Mouse (Mus musculus) midbrain, embryonic 15.5 days (tissue): Measurements from ENCODE around the gene Col19a1. TPM values are rescaled to one million over a fixed set of nuclear protein-coding genes. Genes with fewer than 3 reads are reported as not detected.

ENCODE experiments used
- ATAC-seq: fragments of 200-750 bp; cut with Nextera tagmentation; replicated peaks from 2 replicates; pipeline ENCODE4 v1.8.0; 2017; ENCODE audit warnings: moderate TSS enrichment
- H3K27ac ChIP-seq: fragments of 300-500 bp; sonication (generic); 2 replicates; pipeline ENCODE4 v1.5.1; 2015; ENCODE audit warnings: mild to moderate bottlenecking, inconsistent platforms
- H3K27me3 ChIP-seq: fragments of 300-500 bp; sonication (generic); replicated peaks from 2 replicates; pipeline ENCODE4 v1.6.1; 2015; ENCODE audit warnings: inconsistent platforms
- H3K36me3 ChIP-seq: fragments of 300-500 bp; sonication (generic); replicated peaks from 2 replicates; pipeline ENCODE4 v1.6.1; 2015; ENCODE audit warnings: inconsistent platforms
- H3K4me1 ChIP-seq: fragments of 300-500 bp; sonication (generic); 2 replicates; pipeline ENCODE4 v1.6.1; 2015; ENCODE audit warnings: inconsistent platforms
- H3K4me2 ChIP-seq: fragments of 300-500 bp; sonication (generic); 2 replicates; pipeline ENCODE4 v1.6.1; 2015; ENCODE audit warnings: inconsistent platforms, mild to moderate bottlenecking, moderate library complexity
- H3K4me3 ChIP-seq: fragments of 300-500 bp; sonication (generic); 2 replicates; pipeline ENCODE4 v1.5.1; 2015; ENCODE audit warnings: mild to moderate bottlenecking, inconsistent platforms
- H3K9ac ChIP-seq: fragments of 300-500 bp; sonication (generic); 2 replicates; pipeline ENCODE4 v1.6.1; 2015; ENCODE audit warnings: mild to moderate bottlenecking, inconsistent platforms
- H3K9me3 ChIP-seq: fragments of 300-500 bp; sonication (generic); 2 replicates; pipeline ENCODE4 v1.6.1; 2016; ENCODE audit warnings: inconsistent platforms
- WGBS: fragments of 180-500 bp; shearing (Covaris S2); methylation state at CpG from one replicate; pipeline ENCODE4 v1.1.7; 2015; ENCODE audit warnings: mixed read lengths; 5-methylcytosine and 5-hydroxymethylcytosine counted together
- polyA plus RNA-seq: library from polyadenylated mRNA; unstranded; fragments of >200 nt; fragmentation: Nextera tagmentation; extraction: Ambion mirVana; gene quantifications from 2 replicates; pipeline ENCODE4 v1.2.1, GENCODE M21; 2015

Col19a1 gene
- polyA plus RNA-seq, 1 experiment from 2014 or later: 2.2 TPM

GRCm38 (mm10) chr1:24294979-24295942 lies 292.0 kb downstream of the Col19a1 start:
- WGBS: 80% methylated on average over 7 of the region's 7 CpGs
- Histone ChIP-seq H3K36me3 (no peaks in the 10 kb centered on the region), H3K9me3 (no peaks in the 10 kb centered on the region), H3K4me3 (no peak overlapping the region), H3K27me3 (no peaks in the 10 kb centered on the region), H3K4me1 (no peaks in the 10 kb centered on the region), H3K4me2 (no peak overlapping the region), H3K9ac (no peak overlapping the region), H3K27ac (no peak overlapping the region)
- ATAC-seq: no peak

GRCm38 (mm10) chr1:24292515-24292914 lies 294.8 kb downstream of the Col19a1 start:
- Histone ChIP-seq H3K4me2 (no peak overlapping the region), H3K27me3 (no peaks in the 10 kb centered on the region), H3K4me3 (no peak overlapping the region), H3K4me1 (no peaks in the 10 kb centered on the region), H3K36me3 (no peaks in the 10 kb centered on the region), H3K27ac (no peak overlapping the region), H3K9ac (no peak overlapping the region), H3K9me3 (no peaks in the 10 kb centered on the region)
- 81% methylated on average over 2 of the region's 2 CpGs for WGBS
- no peak for ATAC-seq

- H3K9ac ChIP-seq: no peak overlapping the region
- H3K4me1 ChIP-seq: no peaks in the 10 kb centered on the region
- no peak overlapping the region for H3K4me2 ChIP-seq
- 53% methylated on average over 6 of the region's 6 CpGs for WGBS
- ATAC-seq: no peak
- H3K4me3 ChIP-seq: no peak overlapping the region
- H3K27me3 ChIP-seq: no peaks in the 10 kb centered on the region
- H3K36me3 ChIP-seq: no peaks in the 10 kb centered on the region
- no peak overlapping the region for H3K27ac ChIP-seq
- no peaks in the 10 kb centered on the region for H3K9me3 ChIP-seq
These were observed 300.9 kb downstream of the Col19a1 start for GRCm38 (mm10) chr1:24286360-24286759.

- H3K27me3 ChIP-seq: no peaks in the 10 kb centered on the region
- no peaks in the 10 kb centered on the region for H3K9me3 ChIP-seq
- no peaks in the 10 kb centered on the region for H3K4me1 ChIP-seq
- ATAC-seq: no peak
- no peak overlapping the region for H3K4me2 ChIP-seq
- H3K36me3 ChIP-seq: no peaks in the 10 kb centered on the region
- 9% methylated on average over 3 of the region's 3 CpGs for WGBS
- no peak overlapping the region for H3K27ac ChIP-seq
- no peak overlapping the region for H3K9ac ChIP-seq
- no peak overlapping the region for H3K4me3 ChIP-seq
These were observed 320.2 kb downstream of the Col19a1 start for GRCm38 (mm10) chr1:24267022-24267421.

GRCm38 (mm10) chr1:24261181-24261580 lies 326.1 kb downstream of the Col19a1 start:
- no peak overlapping the region for H3K4me3 ChIP-seq
- H3K4me1 ChIP-seq: no peaks in the 10 kb centered on the region
- no peaks in the 10 kb centered on the region for H3K9me3 ChIP-seq
- H3K27me3 ChIP-seq: no peaks in the 10 kb centered on the region
- H3K27ac ChIP-seq: no peak overlapping the region
- ATAC-seq: no peak
- no peak overlapping the region for H3K4me2 ChIP-seq
- H3K9ac ChIP-seq: no peak overlapping the region
- no peaks in the 10 kb centered on the region for H3K36me3 ChIP-seq

GRCm38 (mm10) chr1:24259419-24259818 lies 327.9 kb downstream of the Col19a1 start:
- 76% methylated on average over 6 of the region's 6 CpGs for WGBS
- no peak for ATAC-seq
- no peak overlapping the region for H3K4me3 ChIP-seq

GRCm38 (mm10) chr1:24257961-24258360 lies 329.3 kb downstream of the Col19a1 start:
- no peaks in the 10 kb centered on the region for H3K4me1 ChIP-seq
- 78% methylated on average over 5 of the region's 5 CpGs for WGBS

More at GRCm38 (mm10) chr1:24259419-24259818, 327.9 kb downstream of the Col19a1 start:
- no peak overlapping the region for H3K27ac ChIP-seq
- H3K4me2 ChIP-seq: no peak overlapping the region
- no peaks in the 10 kb centered on the region for H3K36me3 ChIP-seq
- no peaks in the 10 kb centered on the region for H3K27me3 ChIP-seq
- H3K4me1 ChIP-seq: no peaks in the 10 kb centered on the region
- no peaks in the 10 kb centered on the region for H3K9me3 ChIP-seq
- H3K9ac ChIP-seq: no peak overlapping the region

GRCm38 (mm10) chr1:24249105-24249664 lies 338.1 kb downstream of the Col19a1 start:
- 41% methylated on average over 3 of the region's 3 CpGs for WGBS
- Histone ChIP-seq H3K9ac (no peak overlapping the region), H3K27ac (peak overlapping the region; percentile 73), H3K4me3 (no peak overlapping the region), H3K9me3 (no peaks in the 10 kb centered on the region), H3K4me1 (peaks cover 8% of the 10 kb centered on the region), H3K36me3 (no peaks in the 10 kb centered on the region), H3K27me3 (0 out of 2 replicates have a peak, but pooled peaks cover 3% of the 10 kb centered on the region), H3K4me2 (no peak overlapping the region)
- peak; percentile 89 for ATAC-seq

More at GRCm38 (mm10) chr1:24257961-24258360, 329.3 kb downstream of the Col19a1 start:
- H3K4me3 ChIP-seq: no peak overlapping the region
- no peak for ATAC-seq
- H3K9me3 ChIP-seq: no peaks in the 10 kb centered on the region
- no peak overlapping the region for H3K4me2 ChIP-seq
- H3K36me3 ChIP-seq: no peaks in the 10 kb centered on the region
- H3K27ac ChIP-seq: no peak overlapping the region
- no peaks in the 10 kb centered on the region for H3K27me3 ChIP-seq
- no peak overlapping the region for H3K9ac ChIP-seq

GRCm38 (mm10) chr1:24248294-24249104 lies 338.8 kb downstream of the Col19a1 start:
- WGBS: 55% methylated on average over 10 of the region's 10 CpGs
- Histone ChIP-seq H3K9ac (no peak overlapping the region), H3K4me3 (no peak overlapping the region), H3K4me1 (peaks cover 8% of the 10 kb centered on the region), H3K27ac (peak overlapping the region; percentile 73), H3K27me3 (0 out of 2 replicates have a peak, but pooled peaks cover 3% of the 10 kb centered on the region), H3K4me2 (no peak overlapping the region), H3K9me3 (no peaks in the 10 kb centered on the region), H3K36me3 (no peaks in the 10 kb centered on the region)
- ATAC-seq: peak; percentile 83

GRCm38 (mm10) chr1:24245700-24246375 lies 341.4 kb downstream of the Col19a1 start:
- 0 out of 2 replicates have a peak, but pooled peaks have one; percentile 53 for ATAC-seq
- 47% methylated on average over 13 of the region's 13 CpGs for WGBS
- H3K36me3 ChIP-seq: no peaks in the 10 kb centered on the region

GRCm38 (mm10) chr1:24244931-24245330 lies 342.3 kb downstream of the Col19a1 start:
- no peak overlapping the region for H3K27ac ChIP-seq
- H3K9ac ChIP-seq: no peak overlapping the region
- ATAC-seq: no peak
- H3K4me2 ChIP-seq: no peak overlapping the region
- no peak overlapping the region for H3K4me3 ChIP-seq
- 78% methylated on average over 10 of the region's 10 CpGs for WGBS
- no peaks in the 10 kb centered on the region; the same call in 1 of the 2 replicates for H3K27me3 ChIP-seq
- no peaks in the 10 kb centered on the region for H3K36me3 ChIP-seq
- no peaks in the 10 kb centered on the region for H3K9me3 ChIP-seq
- peaks cover 8% of the 10 kb centered on the region for H3K4me1 ChIP-seq

More at GRCm38 (mm10) chr1:24245700-24246375, 341.4 kb downstream of the Col19a1 start:
- Histone ChIP-seq H3K27me3 (peaks cover 3% of the 10 kb centered on the region; the same call in 1 of the 2 replicates), H3K9me3 (no peaks in the 10 kb centered on the region), H3K4me1 (peaks cover 8% of the 10 kb centered on the region), H3K4me3 (no peak overlapping the region), H3K9ac (no peak overlapping the region), H3K27ac (no peak overlapping the region), H3K4me2 (no peak overlapping the region)
